8 mouse cellular contexts compared by ENCODE assay signal in genomic region chr6:71493675-71494340, GRCm38 (mm10). TPM values are rescaled to one million over a fixed set of nuclear protein-coding genes. Genes with fewer than 3 reads are reported as not detected.
A peak's percentile ranks its signal among the peaks of the same experiment; 100 is the strongest.
DNase-seq lines count a peak whose midpoint lies in the region; ATAC-seq and TF ChIP-seq lines count a peak whose summit lies in the region.

Rnf103 (plus strand) TSS chr6:71493894.

- H3K9me3 ChIP-seq in hindbrain, postnatal 0 days (ENCODE audit: low read length): no peaks in the 10 kb centered on the region

- peak within 1 kb of the TSS; percentile 99 for H3K9ac ChIP-seq in hindbrain, postnatal 0 days (replicated peaks; ENCODE audit: low read length)

- peak; percentile 78 for DNase-seq in WW6 (ENCODE audit: low read depth, low spot score)
- peak; percentile 87 to 96 for DNase-seq in cerebellum, postnatal 4 days (ENCODE audit: low spot score in 2 of 2)
- DNase-seq in gastrocnemius, adult 2 months: peak; percentile 95
- peak; percentile 95 for DNase-seq in hindbrain, postnatal 0 days (ENCODE audit: low spot score)
- peak; percentile 84 to 87 for DNase-seq in left cerebral cortex, adult 2 months (ENCODE audit: extremely low spot score in 1 of 2, low spot score in 2 of 2)
- peak; percentile 82 to 85 for DNase-seq in right cerebral cortex, adult 2 months (ENCODE audit: low spot score in 2 of 2)
- peak; percentile 93 for DNase-seq in urinary bladder, postnatal 14 days (ENCODE audit: low spot score)

- H3K4me1 ChIP-seq in hindbrain, postnatal 0 days (ENCODE audit: insufficient read depth, low read length): peaks cover 7% of the 10 kb centered on the region; the same call in 1 of the 2 replicates

- peak; percentile 98 for ATAC-seq in hindbrain, postnatal 0 days
- ATAC-seq in megakaryocyte, adult 5-6 weeks (ENCODE audit: poor library complexity, severe bottlenecking): peak; percentile 89

- no peaks in the 10 kb centered on the region for H3K27me3 ChIP-seq in hindbrain, postnatal 0 days (ENCODE audit: insufficient read depth, low read length)

- peak; percentile 64 for TF ChIP-seq CTCF in gastrocnemius, adult 2 months (IDR thresholded peaks at IDR 0.05)
- TF ChIP-seq CTCF in hindbrain, postnatal 0 days (IDR thresholded peaks at IDR 0.05; ENCODE audit: low read depth): peak; percentile 16
- TF ChIP-seq CTCF in left cerebral cortex, adult 2 months (IDR thresholded peaks at IDR 0.05): peak; percentile 28

- peak within 1 kb of the TSS; percentile 90 for H3K4me3 ChIP-seq in gastrocnemius, adult 2 months
- H3K4me3 ChIP-seq in hindbrain, postnatal 0 days (ENCODE audit: low read length): peak within 1 kb of the TSS; percentile 91
- H3K4me3 ChIP-seq in left cerebral cortex, adult 2 months: peak within 1 kb of the TSS; percentile 98

- H3K36me3 ChIP-seq in hindbrain, postnatal 0 days (ENCODE audit: insufficient read depth, low read length): no peaks in the 10 kb centered on the region

- WGBS in hindbrain, postnatal 0 days: 1% methylated on average over 50 of the region's 79 CpGs

- H3K27ac ChIP-seq in gastrocnemius, adult 2 months: peak within 1 kb of the TSS; percentile 99
- H3K27ac ChIP-seq in hindbrain, postnatal 0 days: peak within 1 kb of the TSS; percentile 99
- H3K27ac ChIP-seq in left cerebral cortex, adult 2 months: peak within 1 kb of the TSS; percentile 99

- intact Hi-C loops in gastrocnemius, adult 2 months (cut with DNase I): loop anchor here (2.0 to 10.0 kb wide), 5 partner anchors 51 to 327 kb away; partner anchors contain the start of genes Krcc1 and Rmnd5a
- intact Hi-C loops in left cerebral cortex, adult 2 months (cut with DNase I): loop anchor here (1.0 to 5.0 kb wide), 4 partner anchors 51 to 308 kb away; partner anchors contain the start of genes Krcc1 and Rmnd5a

- peak within 1 kb of the TSS; percentile 75 for H3K4me2 ChIP-seq in hindbrain, postnatal 0 days (ENCODE audit: low read depth, low read length)

RNA-seq across cellular contexts. Expression of gene Rnf103, which starts in this region (rescaled TPM):
- total RNA-seq in gastrocnemius, adult 2 months (2021): 10 to 100 TPM; 20.2 to 20.3 TPM
- total RNA-seq in hindbrain, postnatal 0 days (2014; rRNA removed): 27.9 and 30.4 TPM in 2 replicates
- polyA plus RNA-seq in hindbrain, postnatal 0 days (2015; fragmentation: Nextera tagmentation; extraction: Ambion mirVana): 23.2 and 25.5 TPM in 2 replicates
- total RNA-seq in left cerebral cortex, adult 2 months (2021): 10 to 100 TPM; 50.9 to 54.8 TPM
- 14.6 and 17.5 TPM in 2 replicates for total RNA-seq in megakaryocyte, adult 5-6 weeks (2015)
- 16.4 and 18.5 TPM in 2 replicates for total RNA-seq in megakaryocyte, adult 5-6 weeks (2017)

Comparison
In these comparisons a context has a peak if more than half of its experiments do, and no peak if none do; other contexts are left out.
1. Peak in every context shown above with its lines: DNase-seq, ATAC-seq, H3K4me3 ChIP-seq and H3K27ac ChIP-seq.